Mouse (Mus musculus): ENCODE data around the gene Cutal. TPM values are rescaled to one million over a fixed set of nuclear protein-coding genes. Genes with fewer than 3 reads are reported as not detected.

Cutal gene
- polyA plus RNA-seq, 2 experiments, result 4.0 TPM

DNA sequence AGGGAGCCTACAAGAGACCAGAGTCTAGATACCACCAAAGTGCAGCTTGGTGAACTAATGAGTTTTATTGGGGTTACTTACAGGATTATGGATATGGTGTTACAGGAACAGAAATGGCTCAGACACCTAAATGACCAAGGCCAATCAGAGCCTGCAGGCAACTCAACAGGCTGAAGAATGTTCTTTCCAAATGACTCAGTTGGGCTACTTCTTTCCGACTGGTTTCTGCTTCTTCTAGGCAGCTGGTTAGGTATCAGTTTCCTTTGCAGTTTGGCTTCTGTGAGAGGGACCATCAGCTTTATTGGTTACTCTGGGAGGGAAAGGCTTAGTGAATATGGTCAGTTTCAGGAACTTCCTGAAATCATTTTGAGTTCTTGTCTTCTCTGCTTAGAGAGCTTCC is 26.5 kb upstream of the Cutal start:
- no peak overlapping the region for H3K4me3 ChIP-seq (ENCODE audit: insufficient read depth in 1 of 2, low read depth in 2 of 2, low read length in 2 of 2)
- 85% methylated on average over 1 of the region's 1 CpGs for WGBS (ENCODE audit: insufficient replicate concordance)
- no peak for ATAC-seq (ENCODE audit: insufficient read depth)
- H3K27ac ChIP-seq, result no peak overlapping the region
- peaks cover 15% of the 10 kb centered on the region for H3K36me3 ChIP-seq (replicated peaks; ENCODE audit: control insufficient read depth, insufficient read depth, low read depth)
- H3K27me3 ChIP-seq (ENCODE audit: control insufficient read depth, insufficient read depth, low read length), result no peaks in the 10 kb centered on the region
- TF ChIP-seq CTCF (IDR thresholded peaks at IDR 0.05; ENCODE audit: low read depth) (no peak), EP300 (IDR thresholded peaks at IDR 0.05; ENCODE audit: low read depth) (no peak)
- no peak for DNase-seq (ENCODE audit: low read depth in 3 of 3, low spot score in 3 of 3)
- no peak overlapping the region for H3K4me2 ChIP-seq (ENCODE audit: low read depth)
- no peak overlapping the region for H3K9ac ChIP-seq (replicated peaks)
- no peaks in the 10 kb centered on the region for H3K9me3 ChIP-seq (ENCODE audit: control insufficient read depth, low read length)
- H3K4me1 ChIP-seq (replicated peaks; ENCODE audit: control insufficient read depth in 2 of 2, insufficient read depth in 2 of 2, low read length in 1 of 2), result no peaks in the 10 kb centered on the region

DNA sequence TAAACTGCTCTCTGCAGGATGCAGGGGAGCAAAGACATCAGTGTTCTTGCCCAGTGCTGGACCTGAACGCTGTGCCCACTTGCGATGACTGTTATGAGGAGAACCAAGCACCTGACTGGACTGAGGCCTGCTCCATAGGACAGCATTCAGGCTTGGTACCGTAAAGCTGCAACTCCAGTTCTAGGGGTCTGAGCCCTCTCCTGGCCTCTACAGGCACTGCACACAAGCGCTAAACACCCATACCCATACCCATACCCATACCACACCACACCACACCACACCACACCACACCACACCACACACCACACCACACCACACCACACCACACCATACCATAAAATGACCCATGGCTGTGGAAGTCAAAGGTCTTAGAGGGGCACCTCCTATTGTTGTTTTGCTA is 18.9 kb upstream of the Cutal start:
- DNase-seq (ENCODE audit: low read depth in 3 of 3, low spot score in 3 of 3), result no peak
- no peak overlapping the region for H3K27ac ChIP-seq
- WGBS (ENCODE audit: insufficient replicate concordance), result 90% methylated on average over 4 of the region's 4 CpGs
- peak; percentile 56; the same call in 1 of the 2 replicates for TF ChIP-seq CTCF (IDR thresholded peaks at IDR 0.05; ENCODE audit: low read depth)
- no peak for TF ChIP-seq EP300 (IDR thresholded peaks at IDR 0.05; ENCODE audit: low read depth)
- ATAC-seq (ENCODE audit: insufficient read depth), result no peak
- H3K4me3 ChIP-seq (ENCODE audit: insufficient read depth in 1 of 2, low read depth in 2 of 2, low read length in 2 of 2), result no peak overlapping the region
- no peaks in the 10 kb centered on the region for H3K9me3 ChIP-seq (ENCODE audit: control insufficient read depth, low read length)
- H3K4me2 ChIP-seq (ENCODE audit: low read depth), result no peak overlapping the region
- peaks cover 84% of the 10 kb centered on the region for H3K36me3 ChIP-seq (replicated peaks; ENCODE audit: control insufficient read depth, insufficient read depth, low read depth)
- peaks cover 3 to 7% of the 10 kb centered on the region in 2 experiments; a peak in 3 of 4 replicates for H3K4me1 ChIP-seq (replicated peaks; ENCODE audit: control insufficient read depth in 2 of 2, insufficient read depth in 2 of 2, low read length in 1 of 2)
- no peak overlapping the region for H3K9ac ChIP-seq (replicated peaks)
- H3K27me3 ChIP-seq (ENCODE audit: control insufficient read depth, insufficient read depth, low read length), result no peaks in the 10 kb centered on the region

DNA sequence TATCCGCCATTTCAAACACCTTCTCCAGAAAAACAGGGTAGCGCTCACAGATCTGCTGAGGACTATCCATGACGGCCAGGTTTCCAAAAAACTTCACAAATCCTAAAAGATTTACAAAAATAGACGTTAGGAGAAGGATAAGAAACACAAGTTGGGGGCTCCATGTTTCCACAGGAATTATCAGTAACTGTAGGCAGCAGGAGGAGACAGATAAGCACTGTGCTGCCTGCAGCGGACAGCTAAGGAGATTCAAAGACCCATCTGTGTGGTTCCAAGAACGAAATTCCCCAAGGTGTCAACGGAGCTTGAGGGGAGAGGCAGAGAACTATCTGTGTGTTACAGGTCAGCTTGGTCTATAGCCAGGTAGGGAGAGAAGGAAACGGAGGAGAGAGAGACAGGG is 16.5 kb upstream of the Cutal start:
- Histone ChIP-seq H3K36me3 (replicated peaks; ENCODE audit: control insufficient read depth, insufficient read depth, low read depth) (peaks cover 84% of the 10 kb centered on the region), H3K9me3 (ENCODE audit: control insufficient read depth, low read length) (no peaks in the 10 kb centered on the region), H3K27ac (no peak overlapping the region), H3K4me1 (replicated peaks; ENCODE audit: control insufficient read depth in 2 of 2, insufficient read depth in 2 of 2, low read length in 1 of 2) (peaks cover 3 to 7% of the 10 kb centered on the region in 2 experiments; a peak in 3 of 4 replicates), H3K27me3 (ENCODE audit: control insufficient read depth, insufficient read depth, low read length) (no peaks in the 10 kb centered on the region), H3K4me3 (ENCODE audit: insufficient read depth in 1 of 2, low read depth in 2 of 2, low read length in 2 of 2) (no peak overlapping the region), H3K9ac (replicated peaks) (peak overlapping the region; percentile 27), H3K4me2 (ENCODE audit: low read depth) (no peak overlapping the region)
- TF ChIP-seq CTCF (IDR thresholded peaks at IDR 0.05; ENCODE audit: low read depth) (no peak), EP300 (IDR thresholded peaks at IDR 0.05; ENCODE audit: low read depth) (peak; percentile 60)
- 40% methylated on average over 8 of the region's 8 CpGs for WGBS (ENCODE audit: insufficient replicate concordance)
- DNase-seq (ENCODE audit: low read depth in 3 of 3, low spot score in 3 of 3) (peak in 1 of 3 experiments; percentile 22), ATAC-seq (ENCODE audit: insufficient read depth) (peak; percentile 31; the same call in 1 of the 2 replicates)

DNA sequence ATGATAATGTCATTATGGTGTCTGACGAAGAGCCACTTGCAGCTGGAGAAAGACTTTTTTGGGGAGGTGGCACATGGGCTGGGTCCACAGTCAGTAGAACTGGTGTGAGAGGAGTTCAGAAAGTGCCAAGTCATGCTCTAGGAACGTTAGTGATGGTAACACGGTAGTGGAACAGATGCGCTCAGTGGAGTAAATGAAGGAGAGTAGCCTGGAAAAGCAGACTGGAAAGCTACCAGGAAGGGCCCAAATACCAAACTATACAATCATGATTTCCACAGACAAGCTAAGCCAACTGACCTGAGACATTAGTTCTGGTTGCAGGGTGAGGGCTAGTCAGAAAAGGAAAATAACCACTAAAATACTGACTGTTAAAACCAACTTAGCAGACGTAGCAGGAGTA is 4.5 kb upstream of the Cutal start:
- DNase-seq (ENCODE audit: low read depth in 3 of 3, low spot score in 3 of 3) (peak; percentile 76 to 79 (median 77)), ATAC-seq (ENCODE audit: insufficient read depth) (peak; percentile 71)
- no peaks in the 10 kb centered on the region for H3K9me3 ChIP-seq (ENCODE audit: control insufficient read depth, low read length)
- H3K4me1 ChIP-seq (replicated peaks; ENCODE audit: control insufficient read depth in 2 of 2, insufficient read depth in 2 of 2, low read length in 1 of 2), result peaks cover 15 to 20% of the 10 kb centered on the region in 2 experiments
- peaks cover 19% of the 10 kb centered on the region for H3K36me3 ChIP-seq (replicated peaks; ENCODE audit: control insufficient read depth, insufficient read depth, low read depth)
- peak overlapping the region; percentile 74 for H3K9ac ChIP-seq (replicated peaks)
- H3K27ac ChIP-seq, result peak overlapping the region; percentile 88
- H3K4me2 ChIP-seq (ENCODE audit: low read depth), result peak overlapping the region; percentile 95
- peak overlapping the region; percentile 75 to 89 for H3K4me3 ChIP-seq (ENCODE audit: insufficient read depth in 1 of 2, low read depth in 2 of 2, low read length in 2 of 2)
- H3K27me3 ChIP-seq (ENCODE audit: control insufficient read depth, insufficient read depth, low read length), result peaks cover 8% of the 10 kb centered on the region
- TF ChIP-seq CTCF (IDR thresholded peaks at IDR 0.05; ENCODE audit: low read depth) (no peak), EP300 (IDR thresholded peaks at IDR 0.05; ENCODE audit: low read depth) (no peak; the same call in 1 of the 2 replicates)
- WGBS (ENCODE audit: insufficient replicate concordance), result 2% methylated on average over 5 of the region's 5 CpGs

DNA sequence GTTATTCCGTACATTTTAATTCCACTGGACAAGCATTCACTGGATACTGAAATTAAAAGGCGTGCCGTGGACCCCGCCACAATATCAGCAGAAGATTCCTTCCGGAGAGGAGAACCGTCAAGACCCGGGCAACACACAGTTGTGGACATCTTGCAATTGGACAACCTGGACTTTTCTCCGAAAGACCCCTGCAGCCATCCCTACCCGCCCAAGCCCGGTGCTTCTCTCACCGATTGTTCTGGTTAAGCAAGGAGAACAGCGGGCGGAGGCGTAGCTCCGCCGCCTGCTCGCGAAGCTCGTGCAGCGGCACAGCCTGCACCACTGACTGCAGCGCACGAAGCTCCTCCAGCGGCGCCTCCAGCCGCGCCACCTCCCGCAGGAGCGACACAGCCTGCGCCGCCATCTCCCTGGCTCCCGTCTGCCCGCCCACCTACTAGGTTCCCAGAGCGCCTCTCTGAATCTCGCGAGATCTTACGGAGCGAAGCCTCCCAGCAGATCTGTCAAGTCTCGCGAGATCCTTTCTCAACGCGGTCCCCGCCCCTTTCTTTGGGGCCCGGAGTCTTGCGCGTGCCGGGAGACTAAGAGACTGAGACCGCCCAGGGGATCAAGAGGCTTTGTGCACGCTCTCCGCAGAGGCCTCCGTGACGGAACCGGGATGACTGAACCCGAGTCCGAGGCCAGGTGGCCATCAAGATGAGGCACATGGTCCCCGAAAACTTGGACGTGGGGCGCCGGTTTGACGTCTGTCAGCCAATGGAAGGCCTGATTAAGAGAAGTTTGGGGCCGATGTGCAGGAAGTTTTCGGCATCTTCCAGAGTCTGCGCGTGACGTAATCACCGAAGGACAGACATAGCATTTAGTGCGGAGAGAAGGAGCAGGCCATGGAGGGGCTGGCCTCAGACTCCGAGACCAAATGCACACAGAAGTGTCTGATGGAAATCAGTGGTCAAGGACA is 3.4 kb upstream of the Cutal start:
- peaks cover 8% of the 10 kb centered on the region for H3K36me3 ChIP-seq (replicated peaks; ENCODE audit: control insufficient read depth, insufficient read depth, low read depth)
- H3K4me2 ChIP-seq (ENCODE audit: low read depth), result peak overlapping the region; percentile 95
- H3K27me3 ChIP-seq (ENCODE audit: control insufficient read depth, insufficient read depth, low read length), result peaks cover 14% of the 10 kb centered on the region
- H3K9me3 ChIP-seq (ENCODE audit: control insufficient read depth, low read length), result no peaks in the 10 kb centered on the region
- DNase-seq (ENCODE audit: low read depth in 3 of 3, low spot score in 3 of 3), result peak; percentile 100
- peak overlapping the region; percentile 91 for H3K9ac ChIP-seq (replicated peaks)
- WGBS (ENCODE audit: insufficient replicate concordance), result under 1% methylated on average over 67 of the region's 67 CpGs
- peak overlapping the region; percentile 89 to 91 for H3K4me3 ChIP-seq (ENCODE audit: insufficient read depth in 1 of 2, low read depth in 2 of 2, low read length in 2 of 2)
- peak; percentile 91 for ATAC-seq (ENCODE audit: insufficient read depth)
- TF ChIP-seq CTCF (IDR thresholded peaks at IDR 0.05; ENCODE audit: low read depth), result no peak
- peak; percentile 96 for TF ChIP-seq EP300 (IDR thresholded peaks at IDR 0.05; ENCODE audit: low read depth)
- H3K27ac ChIP-seq, result peak overlapping the region; percentile 93
- H3K4me1 ChIP-seq (replicated peaks; ENCODE audit: control insufficient read depth in 2 of 2, insufficient read depth in 2 of 2, low read length in 1 of 2), result peaks cover 15 to 20% of the 10 kb centered on the region in 2 experiments

Measured in liver, embryonic 14.5 days (tissue).